Mouse (Mus musculus) erythroid progenitor cell, adult 5-6 weeks (primary cell): ENCODE results near the gene Olfr223. TPM values are rescaled to one million over a fixed set of nuclear protein-coding genes. Genes with fewer than 3 reads are reported as not detected.
"Not testable (repeated sequence)": the region's sequence is repeated elsewhere in the genome, so short reads cannot be mapped to it uniquely, and the experiment has no call there.

Experiments
- ATAC-seq: replicated peaks from 2 replicates; pipeline ENCODE4 v1.8.0; 2016; ENCODE audit warnings: moderate number of reproducible peaks, mild to moderate bottlenecking, moderate TSS enrichment, inconsistent platforms; ENCODE audit not compliant: poor library complexity, low FRiP score, severe bottlenecking
- total RNA-seq, 2 experiments: library from RNA; stranded (forward) in 1 of 2; stranded (reverse) in 1 of 2; fragments of 150-400 nt in 1 of 2; fragments of 186-747, 209-891 nt in 1 of 2; gene quantifications; 2 replicates each; pipeline versions ENCODE4 v1.2.3 to v1.2.4; 2015 to 2017; ENCODE audit warnings: low replicate concordance in 2 of 2

The Olfr223 gene
- not detected in 2 replicates for total RNA-seq (2015; ENCODE audit: low replicate concordance)
- total RNA-seq (2017; ENCODE audit: low replicate concordance) = not detected in 2 replicates

DNA sequence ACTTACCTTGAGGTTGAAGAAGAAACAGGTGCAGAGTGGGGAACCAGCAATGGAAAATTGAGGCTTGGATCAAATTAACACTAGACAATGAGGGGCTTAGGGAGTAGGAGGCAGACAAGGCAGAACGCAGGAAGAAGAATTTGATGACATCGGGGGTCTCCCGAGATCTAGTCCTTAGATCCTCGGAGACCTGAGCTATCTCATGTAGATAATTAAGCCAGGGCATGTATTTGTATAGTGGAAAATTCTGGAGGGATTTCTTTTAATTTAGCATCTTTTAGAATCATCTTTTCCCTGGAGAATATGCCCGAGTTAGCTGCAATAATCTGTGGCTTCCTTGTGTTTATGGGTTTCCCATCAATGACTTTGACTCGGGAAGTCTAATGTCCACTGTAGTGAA lies at the start of gene Olfr223:
TSS of gene Olfr223 (minus strand) at position 101 of the 400 bp plus-strand sequence.
- ATAC-seq = no peak

DNA sequence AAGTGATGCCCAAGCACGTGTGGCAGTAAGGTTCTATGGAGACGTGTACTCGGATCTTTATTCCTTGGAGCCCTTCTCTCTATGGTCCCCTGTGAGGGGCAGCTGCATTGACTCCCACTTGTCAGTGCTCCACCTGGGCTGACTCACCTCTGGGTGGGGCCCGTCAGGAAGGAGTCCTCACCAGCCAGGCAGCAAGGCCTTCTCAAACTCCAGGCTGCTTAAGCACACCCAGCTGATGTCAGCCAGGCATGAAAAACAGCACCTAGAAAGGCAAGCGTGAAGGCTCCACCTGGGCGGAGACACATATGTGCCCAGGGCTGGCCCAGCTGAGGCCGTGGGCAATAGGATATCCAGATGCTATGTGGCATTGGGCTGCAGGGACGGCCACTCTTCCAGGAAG lies 49.3 kb upstream of the Olfr223 start:
- no peak for ATAC-seq

DNA sequence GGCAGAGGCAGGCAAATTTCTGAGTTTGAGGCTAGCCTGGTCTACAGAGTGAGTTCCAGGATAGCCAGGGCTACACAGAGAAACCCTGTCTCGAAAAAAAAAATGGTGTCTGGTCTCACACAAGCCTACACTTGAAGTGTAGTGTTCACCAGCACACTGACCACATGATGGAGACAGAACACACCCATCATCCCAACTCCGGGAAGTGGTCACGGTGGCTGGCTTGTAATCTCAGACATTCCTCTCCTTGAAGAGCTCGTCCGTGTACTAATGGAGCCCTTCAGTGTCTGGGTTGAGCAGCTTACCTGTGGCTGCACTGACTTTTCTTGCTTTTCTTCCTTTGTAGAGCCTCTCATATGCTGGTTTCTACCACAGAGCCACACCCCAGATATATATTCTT lies 48.1 kb upstream of the Olfr223 start:
- ATAC-seq = no peak

DNA sequence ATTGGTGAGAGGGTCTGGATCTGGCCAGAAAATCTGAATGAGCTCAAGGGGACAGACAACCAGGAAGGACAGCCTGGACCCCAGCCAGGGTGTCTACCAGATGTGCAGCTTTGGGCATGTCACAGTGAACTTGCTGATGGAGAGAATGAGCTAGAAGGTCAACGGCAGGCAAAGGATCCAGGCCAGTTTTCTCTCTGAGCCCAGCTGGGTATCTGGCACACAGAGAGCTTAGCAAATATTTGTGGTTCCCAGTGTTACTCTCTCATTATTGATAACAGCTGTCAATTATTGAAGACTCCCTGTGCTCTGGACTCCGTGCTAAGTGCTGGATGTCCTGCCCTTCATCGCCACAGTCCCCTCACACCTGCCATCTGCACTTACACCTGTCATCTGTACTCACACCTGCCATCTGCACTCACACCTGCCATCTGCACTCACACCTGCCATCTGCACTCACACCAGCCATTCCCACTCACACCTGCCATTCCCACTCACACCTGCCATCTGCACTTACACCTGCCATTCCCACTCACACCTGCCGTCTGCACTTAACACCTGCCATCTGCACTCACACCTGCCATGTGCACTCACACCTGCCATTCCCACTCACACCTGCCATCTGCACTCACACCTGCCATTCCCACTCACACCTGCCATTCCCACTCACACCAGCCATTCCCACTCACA lies 47.0 kb upstream of the Olfr223 start:
- ATAC-seq = no peak

DNA sequence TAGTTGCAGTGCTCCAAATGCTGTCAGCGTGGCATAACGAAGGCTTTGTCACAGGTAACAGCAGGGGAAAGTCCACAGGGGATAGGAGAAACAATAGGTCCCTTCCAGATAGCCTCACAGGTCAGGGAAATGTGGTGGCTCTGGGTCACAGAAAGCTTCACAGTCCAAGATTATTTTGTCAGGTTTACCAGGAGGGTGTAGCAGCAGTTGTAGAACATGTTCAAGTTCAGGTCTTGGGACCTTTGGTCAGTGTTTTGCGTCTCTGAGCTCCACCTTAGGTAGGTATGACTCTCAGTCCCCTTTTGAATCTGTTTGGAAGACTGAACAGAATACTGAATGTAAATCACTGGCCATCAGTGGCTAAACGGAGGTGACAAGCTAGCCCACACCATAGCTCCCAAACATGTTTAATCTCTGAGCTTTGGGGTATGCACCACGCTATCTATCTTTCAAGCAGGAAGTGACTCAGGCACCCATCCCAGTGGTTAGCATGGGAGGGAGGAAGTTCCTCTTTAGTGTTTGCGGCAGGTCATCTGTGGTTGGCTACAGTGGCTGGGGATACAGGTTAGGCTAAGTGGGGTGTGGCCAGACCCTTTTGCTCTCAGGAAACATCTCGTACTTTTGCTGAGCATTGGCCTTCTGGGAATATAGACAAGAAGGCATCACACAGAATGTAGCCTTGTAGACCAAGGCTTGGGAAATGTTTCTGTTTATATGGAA lies 43.8 kb upstream of the Olfr223 start:
- ATAC-seq = no peak

DNA sequence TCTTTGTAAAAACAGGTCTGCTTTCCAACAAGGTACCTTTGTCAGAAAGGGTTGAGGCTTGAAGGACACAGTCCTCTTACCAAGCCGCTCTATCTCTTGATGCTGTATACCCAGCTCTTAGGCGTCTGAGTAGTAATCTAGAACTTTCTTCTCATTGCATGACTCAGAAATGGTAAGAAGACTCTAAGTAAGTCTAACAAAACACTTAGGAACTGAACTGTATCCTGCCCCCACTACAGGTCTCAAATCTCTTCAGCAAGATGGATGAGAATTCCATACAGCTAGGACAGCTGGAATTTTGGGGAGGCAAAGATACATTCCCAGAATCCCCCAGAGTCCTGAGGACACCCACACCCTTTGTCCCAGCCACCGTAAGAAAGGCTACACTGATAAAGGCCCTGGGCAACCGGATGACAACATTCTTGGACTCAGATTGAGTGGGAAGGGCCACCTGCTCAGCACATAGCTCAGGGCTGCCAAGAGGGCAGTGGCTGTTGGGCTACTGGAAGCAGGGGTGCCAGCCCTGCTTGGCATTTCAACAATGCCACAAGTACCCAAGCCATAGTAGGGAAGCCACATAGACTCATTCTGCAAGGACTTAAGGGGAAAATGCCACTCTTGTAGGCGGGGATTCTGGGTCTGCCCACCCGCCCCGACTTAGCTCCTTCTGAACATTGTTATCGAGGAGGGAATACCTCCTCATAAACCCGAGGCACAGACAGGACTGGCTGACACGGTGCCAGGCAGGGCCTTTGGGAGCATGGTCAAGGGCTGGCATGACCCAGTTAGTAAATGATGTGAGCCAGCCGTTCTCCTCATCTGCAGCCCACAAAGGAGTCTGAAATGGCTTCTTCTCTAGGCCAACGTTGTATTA lies 43.0 kb upstream of the Olfr223 start:
- ATAC-seq = no peak

DNA sequence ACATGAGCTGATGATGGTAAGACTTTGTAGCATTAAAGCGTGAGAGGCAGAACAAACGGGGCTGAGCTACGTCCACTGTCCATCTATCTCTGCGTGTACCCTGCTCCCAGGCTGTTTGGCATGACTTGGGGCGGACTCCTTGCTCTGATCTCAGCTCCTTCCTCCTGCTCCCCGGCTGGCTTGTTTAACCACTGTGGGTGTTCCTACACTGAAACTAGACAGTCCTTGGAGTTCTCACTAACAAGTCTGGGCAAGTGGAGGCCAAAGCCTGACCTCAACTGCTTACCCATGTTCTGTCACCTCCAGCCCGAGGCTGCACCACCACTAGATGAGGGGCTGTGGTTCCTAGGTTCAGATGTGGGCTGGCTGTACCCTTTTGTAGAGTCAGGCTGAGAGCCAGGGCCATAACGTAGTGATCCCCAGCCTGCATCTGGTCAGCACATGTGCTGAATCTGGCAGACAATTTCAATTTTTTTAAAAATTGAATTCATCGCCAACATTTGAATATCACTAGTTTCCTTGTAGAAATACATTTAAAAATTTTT lies 42.2 kb upstream of the Olfr223 start:
- no peak for ATAC-seq

DNA sequence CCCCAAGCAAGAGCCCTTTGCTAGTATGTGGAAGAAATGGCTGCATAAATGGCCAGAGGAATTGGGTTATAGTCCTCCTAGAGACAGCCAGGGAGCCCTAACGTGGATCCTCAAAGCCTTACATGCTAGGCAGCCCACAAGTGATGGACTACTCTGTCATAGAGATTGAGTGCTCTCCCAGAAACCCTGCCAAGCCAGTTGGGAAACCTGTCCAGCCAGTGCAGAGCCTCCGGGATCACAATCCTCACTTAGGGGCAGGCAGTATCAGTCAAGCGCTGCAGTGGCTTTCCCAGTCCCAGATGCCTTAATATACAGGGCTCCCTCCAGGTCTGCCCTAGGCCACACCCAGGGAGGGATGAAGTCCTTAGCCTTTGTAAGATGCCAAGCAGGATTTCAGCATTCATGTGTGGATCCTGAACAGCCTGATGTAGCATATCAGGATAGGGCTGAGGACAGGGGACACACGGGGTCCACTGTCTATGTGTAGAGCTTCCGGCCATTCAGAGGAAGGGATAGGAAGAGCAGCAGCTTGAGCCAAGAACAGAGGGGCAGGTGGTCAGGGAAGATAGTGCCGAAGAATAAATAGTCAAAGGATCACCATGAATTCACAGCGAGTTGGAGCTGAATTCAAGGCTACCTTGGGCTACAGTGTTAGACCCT lies 41.0 kb upstream of the Olfr223 start:
- ATAC-seq = no peak

DNA sequence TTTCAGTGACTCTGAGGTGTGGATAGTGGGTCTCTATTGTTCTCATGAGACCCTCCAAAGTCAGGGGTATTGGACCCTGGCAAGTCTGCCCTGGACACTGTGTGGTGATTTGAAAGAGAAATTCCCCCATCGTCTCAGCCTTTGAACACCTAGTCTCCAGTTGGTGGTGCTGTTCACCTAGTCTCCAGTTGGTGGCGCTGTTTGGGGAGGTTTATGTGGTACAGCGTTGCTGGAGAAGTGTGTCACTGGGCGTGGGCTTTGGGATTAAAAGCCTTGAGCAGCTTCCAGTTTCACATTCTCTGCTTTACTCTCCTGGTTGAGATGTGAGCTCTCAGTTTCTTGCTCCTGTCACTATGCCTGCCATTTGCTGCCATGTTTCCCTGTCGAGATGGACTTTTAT lies 39.9 kb upstream of the Olfr223 start:
- no peak for ATAC-seq

DNA sequence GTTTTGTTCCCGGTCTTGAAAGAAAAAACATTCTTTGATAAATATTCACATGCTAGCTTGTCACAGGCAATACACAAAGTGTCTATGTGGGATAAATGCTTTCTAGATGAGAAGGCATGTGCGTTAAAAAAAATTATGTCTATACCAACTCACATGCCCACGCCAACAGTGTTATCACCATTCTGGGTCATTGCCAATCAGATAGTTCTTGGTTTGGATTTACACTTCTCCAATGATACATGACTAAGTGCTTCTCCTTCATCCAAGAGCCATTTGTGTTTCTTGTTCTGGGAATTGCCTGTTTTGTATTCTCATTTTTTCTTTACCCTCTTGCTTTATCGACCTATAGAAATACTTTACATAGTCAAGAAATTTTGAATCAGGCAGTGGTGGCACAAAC lies 38.9 kb upstream of the Olfr223 start:
- no peak for ATAC-seq

DNA sequence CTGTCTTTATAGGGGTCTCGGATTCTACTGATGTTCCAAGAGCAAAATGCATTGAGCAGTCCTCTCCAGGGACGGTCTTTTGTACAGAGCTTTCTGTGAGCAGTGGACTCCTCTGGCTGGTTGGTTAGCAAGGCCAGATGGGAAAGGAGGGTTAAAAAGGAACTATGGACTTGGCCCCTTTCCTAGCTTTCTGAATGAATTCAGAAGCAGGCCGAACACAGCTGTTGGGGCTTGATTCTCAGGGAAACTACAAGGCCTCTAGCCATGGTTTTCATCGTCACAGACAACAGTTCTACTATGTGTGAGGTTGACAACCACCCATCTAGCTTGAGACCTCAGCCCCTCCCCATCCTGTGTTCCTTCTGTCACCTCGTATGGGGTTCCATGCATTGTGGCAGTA lies 36.8 kb upstream of the Olfr223 start:
- ATAC-seq = no peak

DNA sequence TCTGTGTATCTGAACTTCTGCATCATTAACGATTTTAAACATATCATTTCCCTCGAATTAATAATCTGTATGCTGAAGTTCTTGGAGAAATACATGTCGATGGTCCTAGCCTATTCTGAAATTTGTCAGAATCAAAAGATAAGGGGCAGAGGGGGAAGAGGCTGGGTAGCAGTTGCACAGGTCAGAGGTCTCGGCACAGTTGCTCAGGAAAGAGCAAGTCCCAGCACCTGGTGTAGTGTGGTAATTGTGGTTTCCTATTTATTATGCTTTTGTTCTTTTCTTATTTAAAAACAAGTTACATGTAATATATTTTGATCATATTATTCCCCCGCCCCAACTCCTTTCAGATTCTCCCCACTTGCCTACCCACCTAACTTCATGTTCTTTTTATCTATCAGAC lies 35.1 kb upstream of the Olfr223 start:
- ATAC-seq = no peak

DNA sequence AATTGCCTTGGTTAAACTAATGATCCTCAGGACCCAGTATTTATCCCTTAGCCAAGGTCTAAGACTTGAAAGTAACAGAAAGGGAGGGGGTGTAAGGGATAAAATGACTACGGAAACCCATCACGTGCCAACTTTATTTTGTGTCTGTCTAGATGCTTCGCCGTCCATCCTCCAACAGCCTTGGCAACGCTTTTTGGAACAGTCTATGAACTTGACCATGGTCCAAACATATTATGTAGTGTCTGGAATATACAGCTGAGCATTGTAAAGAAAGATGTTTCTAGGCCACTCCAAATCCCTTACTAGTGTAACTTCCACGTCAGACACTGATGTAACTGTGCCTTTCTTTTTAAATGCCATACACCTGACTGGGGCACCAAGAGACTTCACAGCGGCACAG lies 33.1 kb upstream of the Olfr223 start:
- ATAC-seq = no peak

DNA sequence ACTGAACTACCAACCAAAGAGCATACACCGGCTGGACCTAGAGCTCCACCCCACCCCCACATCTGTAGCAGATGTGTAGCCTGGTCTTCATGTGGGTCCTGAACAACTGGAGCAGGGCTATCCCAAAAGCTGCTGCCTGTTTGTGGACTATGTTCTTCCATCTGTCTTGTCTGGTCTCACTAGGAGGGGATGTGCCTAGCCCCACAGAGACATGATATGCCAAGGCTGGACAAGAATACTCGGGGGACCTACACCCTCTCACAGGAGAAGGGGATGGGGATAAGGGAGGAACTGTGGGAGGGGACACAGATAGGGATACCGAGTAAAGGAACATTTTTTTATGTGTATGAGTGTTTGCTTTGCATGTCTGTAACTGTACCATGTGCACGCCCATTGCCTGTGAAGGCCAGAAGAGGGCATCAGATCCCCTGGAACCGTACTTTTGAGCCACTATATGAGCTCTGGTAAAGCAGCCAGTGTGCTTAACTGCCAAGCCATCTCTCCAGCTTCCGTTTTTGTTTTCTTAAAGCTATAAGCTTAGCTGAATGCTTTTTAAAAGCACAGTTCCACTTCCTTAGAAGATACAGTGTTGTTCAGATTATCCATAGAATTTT lies 31.0 kb upstream of the Olfr223 start:
- ATAC-seq = no peak

DNA sequence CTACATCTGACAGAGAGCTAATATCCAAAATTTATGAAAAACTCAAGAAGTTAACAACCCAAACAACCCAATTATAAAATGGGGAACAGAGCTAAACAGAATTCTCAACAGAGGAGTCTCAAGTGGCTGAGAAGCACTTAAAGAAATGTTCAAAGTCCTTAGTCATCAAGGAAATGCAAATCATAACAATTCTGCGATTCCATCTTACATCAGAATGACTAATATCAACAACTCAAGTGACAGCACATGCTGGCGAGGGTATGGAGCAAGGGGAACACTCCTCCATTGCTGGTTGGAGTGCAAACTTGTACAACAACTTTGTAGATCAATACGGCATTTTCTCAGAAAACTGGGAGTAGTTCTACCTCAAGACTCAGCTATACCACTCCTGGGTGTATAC lies 29.1 kb upstream of the Olfr223 start:
- no peak for ATAC-seq

DNA sequence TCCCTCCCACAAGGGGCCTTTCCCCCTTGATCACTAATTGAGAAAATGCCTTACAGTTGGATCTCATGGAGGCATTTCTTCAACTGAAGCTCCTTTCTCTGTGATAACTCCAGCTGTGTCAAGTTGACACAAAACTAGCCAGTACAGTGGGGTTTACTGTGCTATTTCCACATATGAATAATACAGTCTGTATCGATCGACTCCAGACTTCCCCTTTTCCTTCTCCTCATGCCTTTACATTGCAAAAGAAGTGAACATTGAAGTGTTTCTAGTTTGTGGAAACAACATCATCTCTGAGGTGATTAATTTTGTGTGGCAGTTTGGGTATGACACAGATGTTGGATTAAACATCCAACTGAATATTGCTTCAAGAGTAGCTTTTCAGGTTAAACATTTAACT lies 23.9 kb upstream of the Olfr223 start:
- ATAC-seq = not testable (repeated sequence)

DNA sequence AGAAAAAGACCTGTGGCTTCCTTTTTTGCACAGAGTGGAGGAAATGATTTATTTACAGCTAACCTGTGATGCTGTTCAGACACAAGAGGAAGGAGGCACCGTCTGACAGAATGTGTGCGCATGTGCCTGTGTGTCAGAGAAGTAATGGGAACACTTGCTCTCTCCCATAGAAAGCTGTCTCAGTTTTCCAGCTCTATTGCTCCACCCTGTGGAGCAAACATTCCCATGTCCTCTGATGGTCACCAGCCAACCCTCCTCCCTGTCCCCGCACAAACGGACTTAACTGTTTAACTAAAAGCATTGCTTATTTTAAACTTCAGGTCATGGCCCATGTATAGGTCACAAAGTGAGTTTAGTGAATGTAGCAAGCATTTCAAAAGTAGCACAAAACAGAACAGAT lies 21.0 kb upstream of the Olfr223 start:
- ATAC-seq = no peak

DNA sequence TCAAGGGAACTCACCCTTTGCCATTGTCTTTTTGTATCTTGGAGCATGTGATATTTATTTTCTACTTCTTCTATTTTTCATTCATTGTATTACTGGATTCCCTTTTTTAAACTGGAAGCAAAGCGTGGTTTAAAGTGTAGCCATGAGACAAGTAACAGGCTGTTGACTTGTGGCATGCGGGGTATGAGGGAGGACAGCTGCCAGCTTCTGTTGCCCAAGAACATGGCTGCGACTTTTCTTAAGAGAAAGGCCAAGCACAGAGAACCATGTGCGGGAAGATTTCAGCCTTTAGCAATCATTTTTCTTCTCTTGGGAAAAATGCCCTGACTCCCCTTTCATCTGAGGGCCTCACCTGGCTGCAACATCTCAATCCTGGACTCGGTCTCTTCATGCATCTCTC lies 18.6 kb upstream of the Olfr223 start:
- no peak for ATAC-seq

DNA sequence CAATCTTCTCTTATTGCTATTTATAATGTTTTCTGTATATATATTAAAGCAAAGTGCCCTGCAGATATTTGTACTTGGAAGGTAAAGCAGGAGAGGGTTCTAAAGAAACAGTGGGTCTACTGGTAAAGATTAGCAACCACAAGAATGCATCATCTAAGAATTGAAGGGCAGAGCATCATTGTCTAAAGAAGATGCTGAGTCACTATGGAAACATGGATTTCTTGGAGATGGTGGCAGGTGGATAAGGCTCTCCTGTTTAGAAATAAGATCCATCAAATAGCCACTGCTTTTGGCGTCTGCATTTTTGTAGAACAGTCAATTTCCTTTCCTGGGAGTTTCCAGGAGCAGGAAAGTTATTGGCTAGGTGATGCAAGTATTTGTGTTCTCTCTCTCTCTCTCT lies 9.2 kb upstream of the Olfr223 start:
- ATAC-seq = no peak
